Mouse (Mus musculus): ENCODE measurements around the gene Smyd3. TPM values are rescaled to one million over a fixed set of nuclear protein-coding genes. Genes with fewer than 3 reads are reported as not detected.

Smyd3 gene
- polyA plus RNA-seq, 1 experiment, result 3.7 TPM

GRCm38 (mm10) chr1:179384296-179384695, 133.5 kb downstream of the Smyd3 start:
- no peak for DNase-seq (ENCODE audit: low read depth)

GRCm38 (mm10) chr1:179378102-179378501, 139.7 kb downstream of the Smyd3 start:
- no peak for DNase-seq (ENCODE audit: low read depth)

GRCm38 (mm10) chr1:179374987-179375386, 142.9 kb downstream of the Smyd3 start:
- DNase-seq (ENCODE audit: low read depth), result no peak

- DNase-seq (ENCODE audit: low read depth), result no peak
Measured at GRCm38 (mm10) chr1:179373911-179374310, 143.9 kb downstream of the Smyd3 start.

- no peak for DNase-seq (ENCODE audit: low read depth)
Measured at GRCm38 (mm10) chr1:179371191-179371590, 146.7 kb downstream of the Smyd3 start.

- no peak for DNase-seq (ENCODE audit: low read depth)
Measured at GRCm38 (mm10) chr1:179368426-179369010, 149.3 kb downstream of the Smyd3 start.

- no peak for DNase-seq (ENCODE audit: low read depth)
Measured at GRCm38 (mm10) chr1:179361481-179362466, 156.1 kb downstream of the Smyd3 start.

GRCm38 (mm10) chr1:179357111-179357510, 160.7 kb downstream of the Smyd3 start:
- DNase-seq (ENCODE audit: low read depth), result no peak

- DNase-seq (ENCODE audit: low read depth), result no peak
Measured at GRCm38 (mm10) chr1:179354250-179354649, 163.6 kb downstream of the Smyd3 start.

GRCm38 (mm10) chr1:179345318-179345925, 172.4 kb downstream of the Smyd3 start:
- DNase-seq (ENCODE audit: low read depth), result no peak

GRCm38 (mm10) chr1:179343426-179343825, 174.4 kb downstream of the Smyd3 start:
- no peak for DNase-seq (ENCODE audit: low read depth)

- DNase-seq (ENCODE audit: low read depth), result no peak
Measured at GRCm38 (mm10) chr1:179341589-179341988, 176.3 kb downstream of the Smyd3 start.

GRCm38 (mm10) chr1:179339066-179339465, 178.8 kb downstream of the Smyd3 start:
- no peak for DNase-seq (ENCODE audit: low read depth)

- DNase-seq (ENCODE audit: low read depth), result no peak
Measured at GRCm38 (mm10) chr1:179337529-179337928, 180.3 kb downstream of the Smyd3 start.

- no peak for DNase-seq (ENCODE audit: low read depth)
Measured at GRCm38 (mm10) chr1:179326965-179327308, 190.9 kb downstream of the Smyd3 start.

GRCm38 (mm10) chr1:179326262-179326964, 191.4 kb downstream of the Smyd3 start:
- DNase-seq (ENCODE audit: low read depth), result no peak

- DNase-seq (ENCODE audit: low read depth), result no peak
Measured at GRCm38 (mm10) chr1:179324271-179324670, 193.6 kb downstream of the Smyd3 start.

- DNase-seq (ENCODE audit: low read depth), result no peak
Measured at GRCm38 (mm10) chr1:179313618-179314017, 204.2 kb downstream of the Smyd3 start.

- DNase-seq (ENCODE audit: low read depth), result no peak
Measured at GRCm38 (mm10) chr1:179309487-179309886, 208.4 kb downstream of the Smyd3 start.

GRCm38 (mm10) chr1:179302446-179303230, 215.2 kb downstream of the Smyd3 start:
- no peak for DNase-seq (ENCODE audit: low read depth)

GRCm38 (mm10) chr1:179295626-179296025, 222.2 kb downstream of the Smyd3 start:
- DNase-seq (ENCODE audit: low read depth), result no peak
